Mouse (Mus musculus): ENCODE data around the gene Chchd1. TPM values are rescaled to one million over a fixed set of nuclear protein-coding genes. Genes with fewer than 3 reads are reported as not detected.
A peak's percentile ranks its signal among the peaks of the same experiment; 100 is the strongest.

The Chchd1 gene
- 232 and 236 TPM in 2 replicates for polyA plus RNA-seq (2016; fragmentation: Nextera tagmentation; extraction: Ambion mirVana)

DNA sequence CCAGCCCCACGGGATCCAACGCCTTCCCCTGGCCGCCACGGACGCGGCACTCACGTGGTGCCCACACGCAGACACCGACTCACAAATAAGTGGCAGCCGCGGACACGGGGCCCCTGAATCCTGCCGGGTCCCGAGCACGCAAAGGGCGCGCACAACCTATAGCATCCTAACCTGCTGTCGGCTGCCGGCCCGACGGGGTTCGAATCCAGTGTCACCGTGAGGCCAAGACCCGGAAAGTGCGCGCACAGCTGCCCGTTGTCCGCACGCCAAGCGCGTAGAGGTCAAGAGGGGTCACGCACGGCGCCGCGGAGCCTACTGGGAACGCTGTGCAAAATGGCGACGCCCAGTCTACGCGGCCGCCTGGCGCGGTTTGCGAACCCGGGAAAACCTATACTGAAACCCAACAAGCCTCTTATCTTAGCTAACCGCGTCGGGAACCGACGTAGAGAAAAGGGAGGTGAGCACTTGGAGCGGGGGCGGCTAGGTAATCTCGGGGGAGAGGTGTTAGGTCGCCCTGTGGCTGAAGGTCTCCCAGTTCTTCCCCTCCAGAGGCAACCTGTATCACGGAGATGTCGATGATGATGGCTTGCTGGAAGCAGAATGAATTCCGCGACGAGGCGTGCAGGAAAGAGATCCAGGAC is at the start of gene Chchd1:
Chchd1 (plus strand) TSS at position 266 of the 641 bp plus-strand sequence.
- no peaks in the 10 kb centered on the region for H3K27me3 ChIP-seq (replicated peaks)
- H3K4me3 ChIP-seq = peak within 1 kb of the TSS; percentile 98
- H3K27ac ChIP-seq (ENCODE audit: poor library complexity, severe bottlenecking) = peak within 1 kb of the TSS; percentile 96
- peak; percentile 83 for ATAC-seq (ENCODE audit: insufficient number of reproducible peaks, low FRiP score)
- peak within 1 kb of the TSS; percentile 95 for H3K9ac ChIP-seq
- H3K4me1 ChIP-seq (replicated peaks) = peaks cover 35% of the 10 kb centered on the region
- peaks cover 28% of the 10 kb centered on the region for H3K36me3 ChIP-seq
- peak within 1 kb of the TSS; percentile 80 for H3K4me2 ChIP-seq
- H3K9me3 ChIP-seq (replicated peaks) = no peaks in the 10 kb centered on the region
- under 1% methylated on average over 61 of the region's 61 CpGs for WGBS

DNA sequence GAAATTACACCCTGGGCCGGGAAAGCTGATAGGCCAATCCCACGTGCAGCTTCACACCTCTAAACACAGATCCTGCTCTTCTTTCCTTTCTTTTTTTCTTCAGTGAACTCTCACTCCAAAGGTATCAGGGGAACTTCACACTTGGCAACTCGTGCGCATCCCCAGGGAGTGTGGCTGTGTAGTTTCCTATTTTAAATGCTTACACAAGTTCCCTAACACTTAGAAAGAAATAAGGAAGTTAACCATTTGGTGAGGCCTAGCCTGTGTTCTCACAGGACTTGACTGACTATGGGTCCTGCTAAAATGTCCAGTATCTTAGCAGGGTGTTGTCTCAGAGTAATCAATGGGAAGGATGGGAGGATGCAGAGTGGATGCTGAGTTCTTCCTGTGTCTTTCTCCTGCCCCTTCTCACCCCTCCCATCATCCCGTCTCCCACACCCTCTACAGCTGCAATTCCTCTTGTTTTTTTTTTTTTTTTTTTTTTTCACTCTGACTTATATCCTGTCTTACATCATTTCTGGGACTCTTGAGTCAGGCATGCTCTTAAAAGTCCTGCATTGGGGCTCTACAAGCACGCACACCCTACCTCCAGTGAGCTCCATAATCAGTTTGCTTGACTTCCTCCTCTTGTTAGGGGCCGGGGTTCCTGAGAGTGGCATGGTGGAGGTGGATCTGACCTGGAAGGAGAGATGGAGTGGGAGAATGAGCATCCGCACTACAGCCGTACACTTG is 48.0 kb upstream of the Chchd1 start:
- peak overlapping the region; percentile 62 for H3K27ac ChIP-seq (ENCODE audit: poor library complexity, severe bottlenecking)
- H3K9ac ChIP-seq = 0 out of 2 replicates have a peak overlapping the region, but pooled peaks have one; percentile 59
- 0 out of 2 replicates have a peak, but pooled peaks cover 3% of the 10 kb centered on the region for H3K36me3 ChIP-seq
- H3K27me3 ChIP-seq (replicated peaks) = no peaks in the 10 kb centered on the region
- peaks cover 42% of the 10 kb centered on the region for H3K4me1 ChIP-seq (replicated peaks)
- ATAC-seq (ENCODE audit: insufficient number of reproducible peaks, low FRiP score) = peak; percentile 19; the same call in 1 of the 2 replicates
- WGBS = 56% methylated on average over 9 of the region's 9 CpGs
- no peaks in the 10 kb centered on the region for H3K9me3 ChIP-seq (replicated peaks)
- peak overlapping the region; percentile 57; the same call in 1 of the 2 replicates for H3K4me2 ChIP-seq
- no peak overlapping the region for H3K4me3 ChIP-seq

GRCm38 (mm10) chr14:20655731-20656130 is 47.1 kb upstream of the Chchd1 start:
- peaks cover 50% of the 10 kb centered on the region for H3K4me1 ChIP-seq (replicated peaks)
- peak overlapping the region; percentile 32 for H3K4me3 ChIP-seq
- no peak for ATAC-seq (ENCODE audit: insufficient number of reproducible peaks, low FRiP score)
- 52% methylated on average over 9 of the region's 9 CpGs for WGBS
- peak overlapping the region; percentile 62 for H3K27ac ChIP-seq (ENCODE audit: poor library complexity, severe bottlenecking)
- peak overlapping the region; percentile 59; the same call in 1 of the 2 replicates for H3K9ac ChIP-seq
- no peaks in the 10 kb centered on the region for H3K9me3 ChIP-seq (replicated peaks)
- H3K36me3 ChIP-seq = peaks cover 10% of the 10 kb centered on the region; the same call in 1 of the 2 replicates
- H3K4me2 ChIP-seq = peak overlapping the region; percentile 57
- no peaks in the 10 kb centered on the region for H3K27me3 ChIP-seq (replicated peaks)

DNA sequence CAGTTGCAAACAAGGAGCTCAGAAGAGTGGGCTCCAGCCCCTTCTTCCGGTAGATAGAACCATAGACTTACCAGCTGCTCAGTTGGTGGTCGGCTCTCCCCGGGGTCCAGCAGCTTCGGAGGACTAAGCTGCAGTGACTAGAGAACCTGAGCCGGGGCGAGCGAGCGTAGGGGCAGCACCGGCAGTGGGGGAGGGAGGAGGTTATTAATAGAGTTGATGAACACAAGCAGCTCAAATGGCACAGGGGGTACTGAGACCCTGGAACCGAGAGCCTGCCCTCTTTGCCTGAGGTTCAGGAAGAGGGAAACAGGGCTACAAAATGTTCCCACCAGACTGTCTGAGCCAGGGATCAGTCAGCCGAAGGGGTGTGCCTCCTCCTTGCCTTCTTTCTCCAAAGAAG is 46.4 kb upstream of the Chchd1 start, which contains the start of gene Myoz1:
Myoz1 (minus strand) TSS at position 180 of the 400 bp plus-strand sequence.
- no peaks in the 10 kb centered on the region for H3K27me3 ChIP-seq (replicated peaks)
- WGBS = 23% methylated on average over 11 of the region's 11 CpGs
- H3K9me3 ChIP-seq (replicated peaks) = no peaks in the 10 kb centered on the region
- H3K27ac ChIP-seq (ENCODE audit: poor library complexity, severe bottlenecking) = peak within 1 kb of the TSS; percentile 62
- H3K4me3 ChIP-seq = peak within 1 kb of the TSS; percentile 32
- no peak for ATAC-seq (ENCODE audit: insufficient number of reproducible peaks, low FRiP score)
- peaks cover 52% of the 10 kb centered on the region for H3K4me1 ChIP-seq (replicated peaks)
- H3K9ac ChIP-seq = peak within 1 kb of the TSS; percentile 59
- peaks cover 14% of the 10 kb centered on the region; the same call in 1 of the 2 replicates for H3K36me3 ChIP-seq
- H3K4me2 ChIP-seq = peak within 1 kb of the TSS; percentile 57

DNA sequence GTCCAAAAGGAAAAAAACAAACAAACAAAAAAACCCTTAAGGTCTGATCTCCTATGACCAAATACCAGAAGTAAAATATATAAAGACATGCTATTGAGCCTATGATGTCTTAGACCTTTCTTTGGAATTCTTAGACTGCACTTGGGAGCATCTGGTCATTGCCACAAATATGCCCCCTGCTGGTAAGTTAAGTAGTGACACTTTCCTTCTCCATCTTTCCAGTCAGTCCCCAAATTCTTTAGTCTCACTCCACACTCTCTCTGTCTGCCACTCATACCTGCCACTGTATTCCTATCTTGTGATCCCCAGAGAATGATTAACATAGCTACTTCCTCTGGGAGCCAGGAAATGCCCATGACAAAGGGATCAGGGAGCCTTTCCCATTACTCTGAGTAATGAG is 44.5 kb upstream of the Chchd1 start:
- H3K27ac ChIP-seq (ENCODE audit: poor library complexity, severe bottlenecking) = no peak overlapping the region
- no peak overlapping the region for H3K4me3 ChIP-seq
- H3K9ac ChIP-seq = no peak overlapping the region
- ATAC-seq (ENCODE audit: insufficient number of reproducible peaks, low FRiP score) = no peak
- H3K36me3 ChIP-seq = peaks cover 22% of the 10 kb centered on the region; the same call in 1 of the 2 replicates
- H3K27me3 ChIP-seq (replicated peaks) = no peaks in the 10 kb centered on the region
- no peaks in the 10 kb centered on the region for H3K9me3 ChIP-seq (replicated peaks)
- no peak overlapping the region for H3K4me2 ChIP-seq
- peaks cover 56% of the 10 kb centered on the region for H3K4me1 ChIP-seq (replicated peaks)

DNA sequence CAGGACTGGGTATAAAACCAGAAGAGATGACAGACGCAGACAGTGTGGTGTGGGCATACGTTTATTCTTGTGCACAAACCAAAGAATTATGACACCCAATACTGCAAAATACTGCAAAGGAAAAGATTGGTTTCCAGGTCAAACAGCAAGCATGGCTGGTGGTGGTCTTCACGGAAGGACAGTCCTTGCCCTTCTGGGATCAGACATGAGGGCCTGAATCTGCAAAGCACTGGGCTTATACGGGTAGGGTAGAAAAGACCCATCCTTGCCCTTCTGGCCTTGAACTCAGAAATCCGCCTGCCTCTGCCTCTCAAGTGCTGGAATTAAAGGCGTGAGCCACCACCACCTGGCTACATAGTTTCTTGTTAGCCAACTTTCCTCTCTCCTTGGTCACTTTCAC is 43.9 kb upstream of the Chchd1 start:
- H3K4me3 ChIP-seq = no peak overlapping the region
- no peak for ATAC-seq (ENCODE audit: insufficient number of reproducible peaks, low FRiP score)
- H3K27me3 ChIP-seq (replicated peaks) = no peaks in the 10 kb centered on the region
- no peaks in the 10 kb centered on the region for H3K9me3 ChIP-seq (replicated peaks)
- H3K9ac ChIP-seq = no peak overlapping the region
- peaks cover 56% of the 10 kb centered on the region for H3K4me1 ChIP-seq (replicated peaks)
- peaks cover 22% of the 10 kb centered on the region; the same call in 1 of the 2 replicates for H3K36me3 ChIP-seq
- no peak overlapping the region for H3K4me2 ChIP-seq
- WGBS = 69% methylated on average over 6 of the region's 6 CpGs
- H3K27ac ChIP-seq (ENCODE audit: poor library complexity, severe bottlenecking) = peak overlapping the region; percentile 99

DNA sequence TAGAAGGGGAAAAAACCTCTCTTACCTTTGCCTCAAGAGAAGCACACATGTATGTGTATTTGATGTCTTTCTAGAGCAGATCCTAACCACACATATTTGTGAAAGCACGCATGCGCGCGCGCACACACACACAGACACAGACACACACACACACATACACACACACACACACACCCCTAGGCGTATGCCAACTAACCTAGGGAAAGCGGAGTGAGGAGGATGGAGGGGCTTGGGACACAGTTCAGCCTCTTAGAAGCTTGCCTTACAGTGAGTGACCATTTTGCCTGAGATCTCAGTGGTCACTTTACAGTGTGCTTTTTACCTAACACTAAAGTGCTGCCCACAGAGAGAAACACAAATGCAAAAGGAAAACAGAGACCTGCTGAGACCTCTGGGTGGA is 43.1 kb upstream of the Chchd1 start:
- Histone ChIP-seq H3K4me1 (replicated peaks) (peaks cover 49% of the 10 kb centered on the region), H3K4me3 (no peak overlapping the region; the same call in 1 of the 2 replicates), H3K27me3 (replicated peaks) (no peaks in the 10 kb centered on the region), H3K9me3 (replicated peaks) (no peaks in the 10 kb centered on the region), H3K4me2 (peak overlapping the region; percentile 96), H3K27ac (ENCODE audit: poor library complexity, severe bottlenecking) (peak overlapping the region; percentile 99), H3K36me3 (peaks cover 22% of the 10 kb centered on the region; the same call in 1 of the 2 replicates), H3K9ac (peak overlapping the region; percentile 57)
- no peak for ATAC-seq (ENCODE audit: insufficient number of reproducible peaks, low FRiP score)
- 93% methylated on average over 7 of the region's 7 CpGs for whole genome bisulfite sequencing

DNA sequence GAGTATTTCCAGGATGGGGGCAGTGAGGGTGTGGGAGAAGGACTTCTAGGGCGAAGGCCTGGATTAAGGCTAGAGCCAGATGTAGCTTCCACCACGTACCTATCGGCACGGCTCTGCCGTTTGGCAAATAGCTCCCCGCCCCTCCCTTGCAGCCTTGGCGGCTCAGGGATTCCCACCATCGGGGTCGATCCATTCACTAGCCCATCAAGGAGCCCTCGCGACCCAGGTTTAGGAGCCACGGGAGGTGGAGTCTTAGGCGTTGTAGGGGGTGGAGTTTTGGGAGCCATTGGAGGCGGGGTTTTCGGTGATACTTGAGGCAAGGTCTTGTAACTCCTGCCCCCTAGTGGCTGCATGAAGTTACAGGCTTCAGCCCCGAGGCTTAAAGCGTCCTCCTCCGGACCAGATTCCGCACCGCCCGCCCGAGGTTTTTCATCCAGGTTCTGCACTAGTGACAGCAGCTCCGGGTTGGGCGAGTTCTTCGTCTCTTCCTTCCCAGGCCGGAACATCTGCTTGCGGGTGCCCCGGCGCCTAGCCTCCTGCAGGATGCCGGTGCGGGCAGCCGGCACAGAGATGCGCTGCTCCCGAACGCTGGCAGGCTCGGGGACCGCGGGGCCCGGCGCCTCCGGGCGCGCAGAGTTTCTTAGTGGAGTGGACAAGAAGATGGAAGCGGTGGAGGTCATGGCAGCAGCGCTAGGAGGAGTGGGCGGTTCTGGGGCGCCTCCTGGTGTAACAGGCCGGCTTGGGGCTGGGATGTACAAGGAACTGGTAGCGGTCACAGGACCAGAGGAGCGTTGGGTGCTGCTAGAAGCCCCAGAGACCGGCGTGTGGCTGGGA is 41.8 kb upstream of the Chchd1 start:
- Histone ChIP-seq H3K4me3 (peak overlapping the region; percentile 65), H3K4me1 (replicated peaks) (peaks cover 49% of the 10 kb centered on the region), H3K9ac (peak overlapping the region; percentile 92), H3K27me3 (replicated peaks) (no peaks in the 10 kb centered on the region), H3K9me3 (replicated peaks) (no peaks in the 10 kb centered on the region), H3K36me3 (peaks cover 22% of the 10 kb centered on the region; the same call in 1 of the 2 replicates), H3K4me2 (peak overlapping the region; percentile 96), H3K27ac (ENCODE audit: poor library complexity, severe bottlenecking) (peak overlapping the region; percentile 99)
- ATAC-seq (ENCODE audit: insufficient number of reproducible peaks, low FRiP score) = peak; percentile 75
- 3% methylated on average over 52 of the region's 52 CpGs for WGBS

DNA sequence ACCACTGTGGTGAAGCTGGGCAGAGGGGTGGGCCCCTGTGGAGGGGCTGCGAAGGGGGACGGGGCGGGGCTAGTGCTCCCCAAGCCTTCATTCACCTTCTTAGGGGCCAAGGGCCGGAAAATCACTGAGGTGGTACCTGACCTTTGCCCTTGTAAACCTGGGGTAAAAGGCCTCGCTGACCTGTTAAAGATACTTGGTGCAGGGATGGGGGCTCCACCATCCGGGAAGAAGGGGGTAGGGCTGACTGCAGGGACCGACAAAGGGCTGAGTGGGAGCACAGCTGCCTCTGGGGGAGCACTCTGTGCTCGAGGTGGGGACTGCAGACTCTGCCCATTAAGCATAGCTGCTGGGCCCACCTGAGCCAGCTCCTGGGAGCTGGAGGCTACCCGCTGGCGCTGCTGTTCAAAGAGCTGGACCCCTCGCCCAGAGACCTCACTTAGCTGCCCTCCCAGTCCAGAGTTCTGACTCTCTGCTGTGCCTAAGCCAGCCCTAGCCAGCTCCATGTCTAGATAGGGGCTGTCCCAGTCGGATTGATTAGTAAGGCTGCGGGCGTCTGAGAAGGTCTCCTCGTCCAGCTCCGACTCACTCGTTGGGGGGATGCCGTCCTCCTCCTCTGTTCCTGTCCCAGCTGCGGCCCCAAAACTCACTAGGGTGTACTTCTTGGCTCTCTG is 41.0 kb upstream of the Chchd1 start:
- Histone ChIP-seq H3K4me2 (peak overlapping the region; percentile 96), H3K27ac (ENCODE audit: poor library complexity, severe bottlenecking) (peak overlapping the region; percentile 99), H3K27me3 (replicated peaks) (no peaks in the 10 kb centered on the region), H3K9ac (peak overlapping the region; percentile 92), H3K36me3 (peaks cover 22% of the 10 kb centered on the region; the same call in 1 of the 2 replicates), H3K9me3 (replicated peaks) (no peaks in the 10 kb centered on the region), H3K4me1 (replicated peaks) (peaks cover 49% of the 10 kb centered on the region), H3K4me3 (peak overlapping the region; percentile 65)
- ATAC-seq (ENCODE audit: insufficient number of reproducible peaks, low FRiP score) = no peak
- 7% methylated on average over 19 of the region's 19 CpGs for WGBS

DNA sequence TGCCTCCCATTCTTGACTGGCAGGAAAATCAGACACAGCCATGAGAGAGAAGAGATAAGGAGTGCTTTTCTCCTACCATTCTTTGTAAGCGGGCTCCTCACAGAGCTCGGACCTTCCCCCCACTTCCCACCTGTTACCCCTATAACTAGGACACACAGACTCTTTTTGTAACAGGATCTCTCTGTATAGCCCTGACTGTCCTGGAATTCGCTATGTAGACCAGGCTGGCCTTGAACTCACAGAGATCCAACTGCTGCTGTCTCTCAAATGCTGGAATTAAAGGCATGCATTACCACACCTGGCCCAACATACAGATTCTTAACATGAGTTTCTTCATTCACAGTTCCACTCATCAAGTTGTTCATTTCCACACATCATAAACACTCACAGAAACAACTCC is 40.1 kb upstream of the Chchd1 start:
- Histone ChIP-seq H3K27me3 (replicated peaks) (no peaks in the 10 kb centered on the region), H3K27ac (ENCODE audit: poor library complexity, severe bottlenecking) (peak overlapping the region; percentile 99), H3K9me3 (replicated peaks) (no peaks in the 10 kb centered on the region), H3K36me3 (peaks cover 22% of the 10 kb centered on the region; the same call in 1 of the 2 replicates), H3K4me2 (peak overlapping the region; percentile 96), H3K4me3 (peak overlapping the region; percentile 65), H3K4me1 (replicated peaks) (peaks cover 50% of the 10 kb centered on the region), H3K9ac (peak overlapping the region; percentile 92)
- 35% methylated on average over 3 of the region's 3 CpGs for WGBS
- no peak for ATAC-seq (ENCODE audit: insufficient number of reproducible peaks, low FRiP score)

All from heart, embryonic 12.5 days (tissue).